Mouse (Mus musculus) embryonic fibroblast, embryonic 13.5 days (primary cell): ENCODE results near the gene H2-T22.

Experiments
- CTCF ChIP-seq: IDR thresholded peaks from 2 replicates; pipeline ENCODE4 v1.5.1; 2011; ENCODE audit warnings: mild to moderate bottlenecking, control low read depth, low read length, moderate library complexity, borderline replicate concordance; ENCODE audit not compliant: insufficient read depth
- POLR2A ChIP-seq: IDR thresholded peaks from 2 replicates; pipeline ENCODE4 v1.6.1; 2011; ENCODE audit warnings: low read depth, mild to moderate bottlenecking, control low read depth, low read length, moderate library complexity

GRCm38 (mm10) chr17:36025901-36026300 is 16.6 kb downstream of the H2-T22 start:
- TF ChIP-seq CTCF = no peak
- TF ChIP-seq POLR2A = no peak
